Mouse (Mus musculus) stomach, embryonic 14.5 days (tissue): ENCODE results near the gene Gm6309. TPM values are rescaled to one million over a fixed set of nuclear protein-coding genes. Genes with fewer than 3 reads are reported as not detected.
"Not testable (repeated sequence)": the region's sequence is repeated elsewhere in the genome, so short reads cannot be mapped to it uniquely, and the experiment has no call there.

Experiments
- ATAC-seq: fragments of 200-750 bp; cut with Nextera tagmentation; 2 replicates; pipeline ENCODE4 v1.8.0; 2017; ENCODE audit warnings: low read depth, moderate TSS enrichment; ENCODE audit not compliant: insufficient number of reproducible peaks, insufficient read depth, low FRiP score
- H3K27ac ChIP-seq: fragments of 300-500 bp; sonication (generic); 2 replicates; pipeline ENCODE4 v1.5.1; 2014; ENCODE audit warnings: mild to moderate bottlenecking, low read length, moderate library complexity, mixed read lengths
- H3K27me3 ChIP-seq: fragments of 300-500 bp; sonication (generic); 2 replicates; pipeline ENCODE4 v1.6.1; 2014; ENCODE audit warnings: low read length, control low read depth, mixed read lengths; ENCODE audit not compliant: control insufficient read depth, insufficient read depth
- H3K36me3 ChIP-seq: fragments of 300-500 bp; sonication (generic); 2 replicates; pipeline ENCODE4 v1.6.1; 2014; ENCODE audit warnings: mild to moderate bottlenecking, control low read depth, low read length, moderate library complexity, mixed read lengths; ENCODE audit not compliant: control insufficient read depth, insufficient read depth
- H3K4me1 ChIP-seq: fragments of 300-500 bp; sonication (generic); 2 replicates; pipeline ENCODE4 v1.6.1; 2014; ENCODE audit warnings: low read length, control low read depth, mixed read lengths; ENCODE audit not compliant: control insufficient read depth, insufficient read depth
- H3K4me2 ChIP-seq: fragments of 300-500 bp; sonication (generic); replicated peaks from 2 replicates; pipeline ENCODE4 v1.6.1; 2014; ENCODE audit warnings: low read depth, low read length, control low read depth
- H3K4me3 ChIP-seq: fragments of 300-500 bp; sonication (generic); 2 replicates; pipeline ENCODE4 v1.5.1; 2014; ENCODE audit warnings: low read depth, low read length, control low read depth
- H3K9ac ChIP-seq: fragments of 300-500 bp; sonication (generic); replicated peaks from 2 replicates; pipeline ENCODE4 v1.6.1; 2014; ENCODE audit warnings: low read depth, mild to moderate bottlenecking, control low read depth, low read length, moderate library complexity, mixed read lengths
- H3K9me3 ChIP-seq: fragments of 300-500 bp; sonication (generic); 2 replicates; pipeline ENCODE4 v1.6.1; 2016; ENCODE audit warnings: low read depth, low read length, control low read depth; ENCODE audit not compliant: control insufficient read depth
- WGBS: fragments of 180-500 bp; shearing (Covaris S2); extraction: QIAGEN DNeasy Blood & Tissue Kit; methylation state at CpG from one replicate; pipeline ENCODE4 v1.1.7; 2014; 5-methylcytosine and 5-hydroxymethylcytosine counted together
- polyA plus RNA-seq: library from polyadenylated mRNA; unstranded; fragments of >200 nt; fragmentation: Nextera tagmentation; extraction: Ambion mirVana; gene quantifications from 2 replicates; pipeline ENCODE4 v1.2.1, GENCODE M21; 2014

Gene Gm6309
- not detected in 2 replicates for polyA plus RNA-seq

DNA sequence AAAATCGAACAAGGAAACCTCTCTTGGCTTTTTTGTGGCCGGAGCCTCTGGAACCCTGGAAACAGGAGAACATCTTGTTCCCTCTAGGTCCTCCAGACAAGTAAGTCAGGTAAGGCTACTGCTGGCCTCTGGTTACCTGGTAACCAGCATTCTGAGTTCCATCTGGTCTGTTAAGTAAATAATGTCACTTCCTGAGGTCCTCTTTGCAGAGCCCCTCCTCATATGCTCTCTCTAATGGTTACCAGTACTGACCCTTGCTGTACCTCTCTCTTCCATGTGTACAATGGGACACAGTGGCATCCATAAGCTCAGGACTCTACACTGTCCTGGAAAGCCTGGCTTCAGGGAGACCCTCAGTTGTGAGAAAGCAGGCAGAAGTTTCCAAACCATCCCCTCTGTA, at the start of gene Gm6309:
Gene Gm6309, minus strand, starts transcription at position 101 of the 400 bp plus-strand sequence.
- H3K9me3 ChIP-seq, H3K4me2 ChIP-seq, H3K4me3 ChIP-seq, H3K27ac ChIP-seq, H3K27me3 ChIP-seq, ATAC-seq, H3K36me3 ChIP-seq, H3K4me1 ChIP-seq, H3K9ac ChIP-seq: not testable (repeated sequence)
- WGBS = 83% methylated on average over 2 of the region's 2 CpGs

- Histone ChIP-seq H3K4me2 (no peak overlapping the region), H3K36me3 (peaks cover 47% of the 10 kb centered on the region), H3K9ac (no peak overlapping the region), H3K27ac (no peak overlapping the region), H3K9me3 (no peaks in the 10 kb centered on the region), H3K4me3 (no peak overlapping the region), H3K27me3 (no peaks in the 10 kb centered on the region), H3K4me1 (no peaks in the 10 kb centered on the region)
- 93% methylated on average over 5 of the region's 5 CpGs for WGBS
- ATAC-seq = no peak
Measured at GRCm38 (mm10) chr5:146205537-146205936, 35.0 kb upstream of the Gm6309 start.

GRCm38 (mm10) chr5:146203921-146204320, 33.4 kb upstream of the Gm6309 start:
- H3K27ac ChIP-seq = no peak overlapping the region
- H3K4me2 ChIP-seq = no peak overlapping the region

GRCm38 (mm10) chr5:146200580-146200979, 30.1 kb upstream of the Gm6309 start:
- no peak overlapping the region for H3K4me3 ChIP-seq
- H3K9me3 ChIP-seq = no peaks in the 10 kb centered on the region
- H3K9ac ChIP-seq = no peak overlapping the region
- no peak overlapping the region for H3K27ac ChIP-seq
- no peaks in the 10 kb centered on the region for H3K27me3 ChIP-seq
- peaks cover 16% of the 10 kb centered on the region for H3K36me3 ChIP-seq
- H3K4me1 ChIP-seq = no peaks in the 10 kb centered on the region
- ATAC-seq = no peak
- no peak overlapping the region for H3K4me2 ChIP-seq
- 98% methylated on average over 6 of the region's 6 CpGs for WGBS

More at GRCm38 (mm10) chr5:146203921-146204320, 33.4 kb upstream of the Gm6309 start:
- Histone ChIP-seq H3K27me3 (no peaks in the 10 kb centered on the region), H3K4me3 (no peak overlapping the region), H3K9ac (no peak overlapping the region), H3K4me1 (no peaks in the 10 kb centered on the region), H3K36me3 (peaks cover 36% of the 10 kb centered on the region), H3K9me3 (no peaks in the 10 kb centered on the region)
- no peak for ATAC-seq
- WGBS = 89% methylated on average over 2 of the region's 2 CpGs

DNA sequence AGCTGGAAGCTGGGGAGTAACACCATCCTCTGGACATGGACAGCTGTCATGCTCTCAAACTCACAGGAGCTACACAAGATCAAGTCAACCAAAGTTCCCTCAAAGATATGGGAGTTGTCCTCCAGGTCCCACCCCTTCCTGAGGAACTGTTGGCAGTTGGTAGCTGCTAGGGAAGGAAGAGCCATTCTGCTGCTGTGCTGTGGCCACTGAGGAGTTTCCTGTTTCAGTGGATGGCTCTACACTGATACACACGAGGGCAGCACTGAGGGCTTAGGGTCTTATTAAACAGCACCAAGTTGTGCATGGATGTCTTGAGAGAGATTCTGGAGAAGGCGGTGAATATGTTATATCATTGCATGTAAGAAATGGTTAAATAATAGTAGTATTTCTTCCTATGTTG, 29.0 kb upstream of the Gm6309 start:
- H3K27me3 ChIP-seq = no peaks in the 10 kb centered on the region
- no peak overlapping the region for H3K4me2 ChIP-seq
- peaks cover 10% of the 10 kb centered on the region for H3K36me3 ChIP-seq
- no peak for ATAC-seq
- no peak overlapping the region for H3K27ac ChIP-seq
- H3K9me3 ChIP-seq = no peaks in the 10 kb centered on the region
- no peak overlapping the region for H3K9ac ChIP-seq
- 74% methylated on average over 2 of the region's 2 CpGs for WGBS
- no peaks in the 10 kb centered on the region for H3K4me1 ChIP-seq
- H3K4me3 ChIP-seq = no peak overlapping the region

DNA sequence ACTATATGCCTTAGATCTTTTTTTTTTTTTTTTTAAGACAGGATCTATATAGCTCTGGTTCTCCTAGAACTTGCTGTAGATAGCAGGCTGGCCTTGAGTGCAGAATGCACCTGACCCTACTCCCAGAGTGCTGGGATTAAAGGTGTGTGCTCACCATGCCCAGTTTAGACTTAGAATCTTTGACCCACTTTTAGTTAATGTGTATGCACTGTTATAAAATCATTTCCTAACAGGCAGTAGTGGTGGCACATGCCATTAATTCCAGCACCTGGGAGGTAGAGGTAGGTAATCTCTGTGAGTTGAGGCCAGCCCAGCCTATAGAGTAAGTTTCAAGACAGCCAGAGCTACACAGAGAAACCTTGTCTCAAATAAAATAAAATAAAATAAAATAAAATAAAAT, 28.6 kb upstream of the Gm6309 start:
- no peak for ATAC-seq
- Histone ChIP-seq H3K27ac (no peak overlapping the region), H3K4me1 (no peaks in the 10 kb centered on the region), H3K4me3 (no peak overlapping the region), H3K36me3 (peaks cover 9% of the 10 kb centered on the region), H3K9me3 (no peaks in the 10 kb centered on the region), H3K9ac (no peak overlapping the region), H3K27me3 (no peaks in the 10 kb centered on the region), H3K4me2 (no peak overlapping the region)

GRCm38 (mm10) chr5:146193360-146193759, 22.8 kb upstream of the Gm6309 start:
- 88% methylated on average over 8 of the region's 8 CpGs for WGBS
- H3K4me1 ChIP-seq = no peaks in the 10 kb centered on the region
- no peak for ATAC-seq
- no peak overlapping the region for H3K4me3 ChIP-seq
- no peak overlapping the region for H3K27ac ChIP-seq
- no peak overlapping the region for H3K4me2 ChIP-seq
- no peaks in the 10 kb centered on the region for H3K36me3 ChIP-seq
- H3K9ac ChIP-seq = no peak overlapping the region
- H3K9me3 ChIP-seq = no peaks in the 10 kb centered on the region
- H3K27me3 ChIP-seq = no peaks in the 10 kb centered on the region

- Histone ChIP-seq H3K9me3 (no peaks in the 10 kb centered on the region), H3K4me2 (no peak overlapping the region), H3K4me3 (no peak overlapping the region), H3K36me3 (no peaks in the 10 kb centered on the region), H3K27ac (no peak overlapping the region), H3K9ac (no peak overlapping the region), H3K4me1 (no peaks in the 10 kb centered on the region), H3K27me3 (no peaks in the 10 kb centered on the region)
- 46% methylated on average over 3 of the region's 3 CpGs for WGBS
- ATAC-seq = no peak
Measured at GRCm38 (mm10) chr5:146190501-146191269, 20.2 kb upstream of the Gm6309 start.

- Histone ChIP-seq H3K36me3 (no peaks in the 10 kb centered on the region), H3K27ac (no peak overlapping the region), H3K4me1 (no peaks in the 10 kb centered on the region), H3K27me3 (no peaks in the 10 kb centered on the region), H3K4me3 (no peak overlapping the region), H3K4me2 (no peak overlapping the region), H3K9me3 (no peaks in the 10 kb centered on the region), H3K9ac (no peak overlapping the region)
- 62% methylated on average over 4 of the region's 4 CpGs for WGBS
- ATAC-seq = no peak
Measured at GRCm38 (mm10) chr5:146190093-146190492, 19.6 kb upstream of the Gm6309 start.
